Mouse (Mus musculus) forebrain, postnatal 0 days (tissue): ENCODE measurements around the gene Gm2056. TPM values are rescaled to one million over a fixed set of nuclear protein-coding genes. Genes with fewer than 3 reads are reported as not detected.
"Not testable (repeated sequence)": the region's sequence is repeated elsewhere in the genome, so short reads cannot be mapped to it uniquely, and the experiment has no call there.

Source experiments
- ATAC-seq: fragments of 200-750 bp; cut with Nextera tagmentation; 2 replicates; pipeline ENCODE4 v1.8.0; 2017; ENCODE audit warnings: mild to moderate bottlenecking, moderate library complexity
- DNase-seq: peaks from one replicate; pipeline ENCODE4 v3.0.0-alpha.2; 2015
- H3K27ac ChIP-seq: fragments of 300-500 bp; sonication (generic); 2 replicates; pipeline ENCODE4 v1.5.1; 2014; ENCODE audit warnings: low read depth, mild to moderate bottlenecking, antibody characterized with exemption, low read length, moderate library complexity, mixed read lengths
- H3K27me3 ChIP-seq: fragments of 300-500 bp; sonication (generic); 2 replicates; pipeline ENCODE4 v1.6.1; 2014; ENCODE audit warnings: mild to moderate bottlenecking, low read length, mixed read lengths; ENCODE audit not compliant: insufficient read depth
- H3K36me3 ChIP-seq: fragments of 300-500 bp; sonication (generic); 2 replicates; pipeline ENCODE4 v1.6.1; 2014; ENCODE audit warnings: mild to moderate bottlenecking, moderate library complexity; ENCODE audit not compliant: insufficient read depth
- H3K4me1 ChIP-seq: fragments of 300-500 bp; sonication (generic); 2 replicates; pipeline ENCODE4 v1.6.1; 2014; ENCODE audit warnings: antibody characterized with exemption; ENCODE audit not compliant: insufficient read depth
- H3K4me2 ChIP-seq: fragments of 300-500 bp; sonication (generic); 2 replicates; pipeline ENCODE4 v1.6.1; 2014; ENCODE audit warnings: low read depth, mild to moderate bottlenecking, moderate library complexity
- H3K4me3 ChIP-seq: fragments of 300-500 bp; sonication (generic); 2 replicates; pipeline ENCODE4 v1.5.1; 2014; ENCODE audit warnings: low read depth, low read length, mixed read lengths
- H3K9ac ChIP-seq: fragments of 300-500 bp; sonication (generic); 2 replicates; pipeline ENCODE4 v1.6.1; 2014; ENCODE audit warnings: mild to moderate bottlenecking
- H3K9me3 ChIP-seq: fragments of 300-500 bp; sonication (generic); 2 replicates; pipeline ENCODE4 v1.6.1; 2016; ENCODE audit warnings: low read length
- CTCF ChIP-seq: sonication (generic); IDR thresholded peaks from 2 replicates; pipeline ENCODE4 v1.5.1; 2016; ENCODE audit warnings: antibody characterized with exemption, control low read depth, low read depth
- WGBS: fragments of 180-500 bp; shearing (Covaris S2); extraction: QIAGEN DNeasy Blood & Tissue Kit; methylation state at CpG from one replicate; pipeline ENCODE4 v1.1.7; 2014; 5-methylcytosine and 5-hydroxymethylcytosine counted together
- polyA plus RNA-seq: library from polyadenylated mRNA; unstranded; fragments of >200 nt; fragmentation: Nextera tagmentation; extraction: Ambion mirVana; gene quantifications from 2 replicates; pipeline ENCODE4 v1.2.1, GENCODE M21; 2015
- total RNA-seq: library from RNA; depleted of rRNA; stranded (reverse); fragments of >200 nt; gene quantifications from 2 replicates; pipeline ENCODE4 v1.2.3, GENCODE M21; 2014; rRNA removed

Gm2056 gene
- total RNA-seq (not detected in 2 replicates), polyA plus RNA-seq (not detected in 2 replicates)

GRCm38 (mm10) chr12:88026704-88027103 is at the start of gene Gm2056:
Gene Gm2056 (plus strand): TSS chr12:88027004.
- H3K9me3 ChIP-seq, DNase-seq, H3K4me3 ChIP-seq, ATAC-seq, H3K4me1 ChIP-seq, H3K4me2 ChIP-seq, H3K27ac ChIP-seq, H3K27me3 ChIP-seq, H3K9ac ChIP-seq, H3K36me3 ChIP-seq: not testable (repeated sequence)
- WGBS = 100% methylated on average over 1 of the region's 1 CpGs

GRCm38 (mm10) chr12:87984000-87984399 is 42.8 kb upstream of the Gm2056 start:
- H3K36me3 ChIP-seq, H3K9me3 ChIP-seq, H3K4me3 ChIP-seq, H3K4me2 ChIP-seq, ATAC-seq, H3K27ac ChIP-seq, H3K27me3 ChIP-seq, H3K9ac ChIP-seq, H3K4me1 ChIP-seq: not testable (repeated sequence)
- peak; percentile 4 for DNase-seq

GRCm38 (mm10) chr12:88004118-88004517 is 22.7 kb upstream of the Gm2056 start:
- not testable (repeated sequence) for H3K9me3 ChIP-seq, H3K9ac ChIP-seq, H3K27me3 ChIP-seq, DNase-seq, H3K27ac ChIP-seq, H3K4me3 ChIP-seq, H3K36me3 ChIP-seq, ATAC-seq, H3K4me2 ChIP-seq, H3K4me1 ChIP-seq
- 74% methylated on average over 3 of the region's 3 CpGs for WGBS

GRCm38 (mm10) chr12:88011548-88011947 is 15.3 kb upstream of the Gm2056 start, which contains the start of gene Gm2075:
Gene Gm2075 (plus strand): TSS chr12:88011848.
- not testable (repeated sequence) for H3K9ac ChIP-seq, H3K4me3 ChIP-seq, H3K9me3 ChIP-seq, H3K4me1 ChIP-seq, H3K4me2 ChIP-seq, H3K36me3 ChIP-seq, ATAC-seq, H3K27me3 ChIP-seq, H3K27ac ChIP-seq, DNase-seq
- no CpG with 5 or more reads among the region's 1 CpGs for WGBS

- 89% methylated on average over 2 of the region's 2 CpGs for WGBS
- H3K9ac ChIP-seq, ATAC-seq, H3K27me3 ChIP-seq, H3K4me2 ChIP-seq, H3K27ac ChIP-seq, H3K36me3 ChIP-seq, H3K4me3 ChIP-seq, H3K9me3 ChIP-seq, DNase-seq, H3K4me1 ChIP-seq: not testable (repeated sequence)
These were observed 8.1 kb upstream of the Gm2056 start, which contains the start of gene Gm6803 for GRCm38 (mm10) chr12:88018671-88019070. Gene Gm6803 (minus strand): TSS chr12:88018771.

- H3K9ac ChIP-seq, H3K27me3 ChIP-seq, H3K4me1 ChIP-seq, H3K4me3 ChIP-seq, H3K27ac ChIP-seq, H3K36me3 ChIP-seq, H3K9me3 ChIP-seq, DNase-seq, H3K4me2 ChIP-seq, ATAC-seq: not testable (repeated sequence)
- WGBS = 94% methylated on average over 5 of the region's 5 CpGs
These were observed 5.4 kb downstream of the Gm2056 start for GRCm38 (mm10) chr12:88032250-88032649.

- not testable (repeated sequence) for H3K4me3 ChIP-seq, H3K36me3 ChIP-seq, H3K9me3 ChIP-seq, H3K4me1 ChIP-seq, H3K9ac ChIP-seq, ATAC-seq, DNase-seq, H3K27ac ChIP-seq, H3K27me3 ChIP-seq, H3K4me2 ChIP-seq
- TF ChIP-seq CTCF = peak; percentile 31; the same call in 1 of the 2 replicates
These were observed 12.3 kb downstream of the Gm2056 start for GRCm38 (mm10) chr12:88039062-88039461.

- WGBS = 91% methylated on average over 1 of the region's 1 CpGs
- not testable (repeated sequence) for H3K27me3 ChIP-seq, H3K4me1 ChIP-seq, H3K4me3 ChIP-seq, H3K9ac ChIP-seq, H3K9me3 ChIP-seq, H3K36me3 ChIP-seq, H3K27ac ChIP-seq, DNase-seq, ATAC-seq, H3K4me2 ChIP-seq
These were observed 12.9 kb downstream of the Gm2056 start for GRCm38 (mm10) chr12:88039703-88040102.

GRCm38 (mm10) chr12:88045226-88045625 is 18.4 kb downstream of the Gm2056 start:
- not testable (repeated sequence) for H3K4me2 ChIP-seq, H3K27me3 ChIP-seq, ATAC-seq, H3K27ac ChIP-seq, H3K9me3 ChIP-seq, DNase-seq, H3K9ac ChIP-seq, H3K4me1 ChIP-seq, H3K36me3 ChIP-seq, H3K4me3 ChIP-seq
- 78% methylated on average over 1 of the region's 1 CpGs for WGBS
